Mouse (Mus musculus) MEL (cell line): ENCODE results near the gene Scarb1. TPM values are rescaled to one million over a fixed set of nuclear protein-coding genes. Genes with fewer than 3 reads are reported as not detected.

Experiments used
- DNase-seq: peaks from one replicate; pipeline ENCODE4 v3.0.0; 2011; ENCODE audit warnings: low read depth, low spot score
- H3K27ac ChIP-seq: 2 replicates; pipeline ENCODE4 v1.5.1; 2012; ENCODE audit warnings: low read depth, mild to moderate bottlenecking, control low read depth, low read length, moderate library complexity; ENCODE audit not compliant: control insufficient read depth
- H3K27me3 ChIP-seq, 2 experiments: fragments of 150-350 bp in 1 of 2; sonication (generic) in 1 of 2; 2 replicates each; pipeline ENCODE4 v1.6.1; 2012; ENCODE audit warnings: low read length in 2 of 2, mild to moderate bottlenecking in 2 of 2, improper control_type of control experiment in 1 of 2, moderate library complexity in 1 of 2; ENCODE audit not compliant: insufficient read depth in 2 of 2, control insufficient read depth in 1 of 2
- H3K36me3 ChIP-seq, 2 experiments: 2 replicates each; pipeline ENCODE4 v1.6.1; 2012 to 2014; ENCODE audit warnings: low read length in 2 of 2, improper control_type of control experiment in 1 of 2, inconsistent platforms in 1 of 2, mild to moderate bottlenecking in 1 of 2; ENCODE audit not compliant: insufficient read depth in 2 of 2, control insufficient read depth in 1 of 2
- H3K4me1 ChIP-seq, 2 experiments: fragments of 150-350 bp in 1 of 2; sonication (generic) in 1 of 2; 2 replicates each; pipeline ENCODE4 v1.6.1; 2012; ENCODE audit warnings: low read length in 2 of 2, improper control_type of control experiment in 1 of 2, mild to moderate bottlenecking in 1 of 2; ENCODE audit not compliant: insufficient read depth in 2 of 2, control insufficient read depth in 1 of 2
- H3K4me3 ChIP-seq, 2 experiments: fragments of 150-350 bp in 1 of 2; sonication (generic) in 1 of 2; 2 replicates each; pipeline ENCODE4 v1.5.1; 2012; ENCODE audit warnings: low read depth in 2 of 2, low read length in 2 of 2, mild to moderate bottlenecking in 2 of 2, moderate library complexity in 2 of 2, control low read depth in 1 of 2, improper control_type of control experiment in 1 of 2; ENCODE audit not compliant: control insufficient read depth in 1 of 2, insufficient read depth in 1 of 2
- H3K79me2 ChIP-seq: 2 replicates; pipeline ENCODE4 v1.6.1; 2012; ENCODE audit warnings: mild to moderate bottlenecking, low read length, moderate library complexity; ENCODE audit not compliant: control insufficient read depth, poor library complexity, insufficient read depth
- H3K9ac ChIP-seq: 2 replicates; pipeline ENCODE4 v1.6.1; 2012; ENCODE audit warnings: low read depth, mild to moderate bottlenecking, control low read depth, low read length, moderate library complexity; ENCODE audit not compliant: control insufficient read depth, poor library complexity, severe bottlenecking
- H3K9me3 ChIP-seq: fragments of 150-350 bp; sonication (generic); replicated peaks from 2 replicates; pipeline ENCODE4 v1.6.1; 2012; ENCODE audit warnings: mild to moderate bottlenecking, low read length, improper control_type of control experiment, moderate library complexity; ENCODE audit not compliant: insufficient read depth
- HCFC1 ChIP-seq: IDR thresholded peaks from 2 replicates; pipeline ENCODE4 v1.6.1; 2012; ENCODE audit warnings: low read depth, mild to moderate bottlenecking, inconsistent platforms, low read length, improper control_type of control experiment, moderate library complexity
- JUND ChIP-seq: IDR thresholded peaks from 2 replicates; pipeline ENCODE4 v1.6.1; 2011; ENCODE audit warnings: low read depth, mild to moderate bottlenecking, improper control_type of control experiment, low read length
- MEF2A ChIP-seq: IDR thresholded peaks from 2 replicates; pipeline ENCODE4 v1.6.1; 2014; ENCODE audit warnings: low read depth, mild to moderate bottlenecking, inconsistent platforms, low read length, improper control_type of control experiment; ENCODE audit not compliant: poor library complexity, insufficient replicate concordance, severe bottlenecking; ENCODE audit errors: extremely low read depth
- MXI1 ChIP-seq: IDR thresholded peaks from 2 replicates; pipeline ENCODE4 v1.6.1; 2011; ENCODE audit warnings: mild to moderate bottlenecking, low read depth, low read length, improper control_type of control experiment
- NRF1 ChIP-seq: IDR thresholded peaks from 2 replicates; pipeline ENCODE4 v1.6.1; 2014; ENCODE audit warnings: low read depth, mild to moderate bottlenecking, inconsistent platforms, low read length, improper control_type of control experiment, moderate library complexity; ENCODE audit not compliant: poor library complexity, insufficient read depth, severe bottlenecking
- POLR2A ChIP-seq, 2 experiments: IDR thresholded peaks; 2 replicates each; pipeline ENCODE4 v1.6.1; 2011 to 2012; ENCODE audit warnings: low read length in 2 of 2, mild to moderate bottlenecking in 2 of 2, control low read depth in 1 of 2, improper control_type of control experiment in 1 of 2, low read depth in 1 of 2, moderate library complexity in 1 of 2; ENCODE audit not compliant: control insufficient read depth in 1 of 2, insufficient read depth in 1 of 2, poor library complexity in 1 of 2
- POLR2AphosphoS5 ChIP-seq: IDR thresholded peaks from 2 replicates; pipeline ENCODE4 v1.6.1; 2012; ENCODE audit warnings: low read depth, borderline replicate concordance, mild to moderate bottlenecking, inconsistent platforms, low read length, moderate library complexity, mixed read lengths
- SMC3 ChIP-seq: IDR thresholded peaks from 2 replicates; pipeline ENCODE4 v1.6.1; 2011; ENCODE audit warnings: low read depth, low read length, improper control_type of control experiment
- TAL1 ChIP-seq: IDR thresholded peaks from 2 replicates; pipeline ENCODE4 v1.6.1; 2012; ENCODE audit warnings: mild to moderate bottlenecking, inconsistent platforms, low read length, moderate library complexity, mixed read lengths
- TBP ChIP-seq: IDR thresholded peaks from 2 replicates; pipeline ENCODE4 v1.8.0; 2011; ENCODE audit warnings: low read depth, low read length, improper control_type of control experiment
- TCF12 ChIP-seq: IDR thresholded peaks from 2 replicates; pipeline ENCODE4 v1.6.1; 2014; ENCODE audit warnings: low read depth, mild to moderate bottlenecking, inconsistent platforms, low read length, improper control_type of control experiment, moderate library complexity
- UBTF ChIP-seq: IDR thresholded peaks from 2 replicates; pipeline ENCODE4 v1.6.1; 2012; ENCODE audit warnings: low read depth, mild to moderate bottlenecking, inconsistent platforms, low read length, improper control_type of control experiment, moderate library complexity, borderline replicate concordance; ENCODE audit not compliant: insufficient read depth
- USF2 ChIP-seq, 2 experiments: IDR thresholded peaks; 2 replicates each; pipeline ENCODE4 v1.6.1; 2011 to 2012; ENCODE audit warnings: improper control_type of control experiment in 2 of 2, low read length in 2 of 2, borderline replicate concordance in 1 of 2, inconsistent platforms in 1 of 2, low read depth in 1 of 2, mild to moderate bottlenecking in 1 of 2; ENCODE audit not compliant: insufficient read depth in 1 of 2
- ZMIZ1 ChIP-seq: IDR thresholded peaks from 2 replicates; pipeline ENCODE4 v1.6.1; 2012; ENCODE audit warnings: low read depth, mild to moderate bottlenecking, inconsistent platforms, low read length, improper control_type of control experiment, moderate library complexity
- polyA plus RNA-seq, 2 experiments: library from polyadenylated mRNA; stranded (reverse) in 1 of 2; unstranded in 1 of 2; fragments of >175 nt in 1 of 2; fragments of >200 nt in 1 of 2; gene quantifications; 2 replicates each; pipeline versions ENCODE4 v1.2.1 to v1.2.4; 2012; ENCODE audit warnings: low replicate concordance in 2 of 2, low read depth in 1 of 2; ENCODE audit not compliant: insufficient read length in 2 of 2, insufficient read depth in 1 of 2, missing spikeins in 1 of 2
- total RNA-seq: library from RNA; depleted of rRNA; stranded (reverse); fragments of 300-350 nt; gene quantifications from 2 replicates; pipeline ENCODE4 v1.2.3, GENCODE M21; 2012

The Scarb1 gene
- total and polyA plus RNA-seq, 3 experiments: 53.1 to 98.3 TPM; not detected in 1

DNA sequence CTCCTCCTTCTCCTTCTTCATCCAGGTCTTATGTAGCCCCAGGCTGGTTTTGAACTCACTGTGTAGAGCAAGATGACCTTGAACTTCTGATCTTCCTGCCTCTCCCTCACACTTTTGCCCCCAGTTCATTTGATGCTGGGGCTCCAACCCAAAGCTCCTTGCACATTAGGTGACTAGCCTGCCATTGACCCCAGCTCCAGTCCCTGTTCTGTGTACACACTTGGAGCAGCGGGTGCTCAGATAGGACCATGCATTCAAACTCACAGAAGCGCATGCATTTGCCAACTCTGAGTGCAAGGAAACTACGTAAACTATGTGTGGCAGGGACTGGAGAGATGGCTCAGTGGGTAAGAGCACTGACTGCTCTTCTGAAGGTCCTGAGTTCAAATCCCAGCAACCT, 66.1 kb downstream of the Scarb1 start:
- Histone ChIP-seq H3K79me2 (no peaks in the 10 kb centered on the region), H3K9me3 (no peaks in the 10 kb centered on the region), H3K4me3 (no peak overlapping the region), H3K27ac (no peak overlapping the region), H3K9ac (no peak overlapping the region), H3K4me1 (peaks cover 2 to 13% of the 10 kb centered on the region in 2 experiments), H3K36me3 (peaks cover 0 to 5% of the 10 kb centered on the region in 2 experiments; a peak in 3 of 4 replicates), H3K27me3 (no peaks in the 10 kb centered on the region)
- TF ChIP-seq POLR2AphosphoS5: no peak
- peak; percentile 86 for TF ChIP-seq TBP
- no peak for DNase-seq

DNA sequence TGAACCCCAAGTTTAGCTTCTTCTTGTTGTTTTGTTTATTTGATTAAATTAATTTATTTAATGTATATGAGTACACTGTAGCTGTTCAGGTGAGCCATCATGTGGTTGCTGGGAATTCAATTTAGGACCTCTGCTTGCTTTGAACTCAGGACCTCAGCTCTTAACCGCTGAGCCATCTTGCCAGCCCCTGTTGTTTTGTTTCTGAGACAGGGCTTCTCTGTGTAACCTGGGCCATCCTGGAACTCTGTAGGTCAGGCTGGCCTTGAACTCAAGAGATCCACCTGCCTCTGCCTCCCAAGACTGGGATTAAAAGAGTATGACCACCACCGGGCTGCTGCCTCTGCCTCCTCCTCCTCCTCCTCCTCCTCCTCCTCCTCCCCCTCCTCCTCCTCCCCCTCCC, 66.7 kb downstream of the Scarb1 start:
- no peaks in the 10 kb centered on the region for H3K79me2 ChIP-seq
- no peak overlapping the region for H3K27ac ChIP-seq
- H3K36me3 ChIP-seq: peaks cover 0 to 5% of the 10 kb centered on the region in 2 experiments; a peak in 3 of 4 replicates
- H3K4me1 ChIP-seq: peaks cover 2 to 13% of the 10 kb centered on the region in 2 experiments
- no peak for DNase-seq
- peak overlapping the region; percentile 30 to 44; a peak in 1 of 4 replicates for H3K4me3 ChIP-seq
- H3K9ac ChIP-seq: no peak overlapping the region
- H3K27me3 ChIP-seq: no peaks in the 10 kb centered on the region
- H3K9me3 ChIP-seq: no peaks in the 10 kb centered on the region
- TF ChIP-seq NRF1 (no peak), HCFC1 (no peak), TCF12 (no peak), JUND (no peak), MXI1 (no peak), ZMIZ1 (no peak), TAL1 (no peak), UBTF (no peak), SMC3 (no peak), USF2 (IDR thresholded peaks at IDR 0.05; ENCODE audit: borderline replicate concordance in 1 of 2, insufficient read depth in 1 of 2, low read depth in 1 of 2, low read length in 2 of 2) (no peak), POLR2A (IDR thresholded peaks at IDR 0.05; ENCODE audit: control insufficient read depth in 1 of 2, insufficient read depth in 1 of 2, low read depth in 1 of 2, low read length in 2 of 2, poor library complexity in 1 of 2) (no peak), MEF2A (no peak)
